Mouse (Mus musculus): Measurements from ENCODE around the gene Unkl. TPM values are rescaled to one million over a fixed set of nuclear protein-coding genes. Genes with fewer than 3 reads are reported as not detected.
"Not testable (repeated sequence)": the region's sequence is repeated elsewhere in the genome, so short reads cannot be mapped to it uniquely, and the experiment has no call there.

The Unkl gene
- total and polyA plus RNA-seq, 3 experiments, result 6.6 to 7.5 (median 7.4) TPM

GRCm38 (mm10) chr17:25221821-25222503, 33.8 kb downstream of the Unkl start:
- DNase-seq, result peak in 1 of 2 experiments; percentile 41
- TF ChIP-seq EP300 (IDR thresholded peaks at IDR 0.05; ENCODE audit: insufficient read depth, low read depth, low read length) (no peak), CTCF (IDR thresholded peaks at IDR 0.05) (no peak), POLR2A (IDR thresholded peaks at IDR 0.05; ENCODE audit: insufficient read depth, low read depth, low read length) (no peak)
- 0 out of 2 replicates have a peak, but pooled peaks cover 4% of the 10 kb centered on the region for H3K4me1 ChIP-seq (ENCODE audit: control insufficient read depth, insufficient read depth, low read length)
- WGBS, result 13% methylated on average over 18 of the region's 30 CpGs
- no peaks in the 10 kb centered on the region; the same call in 1 of the 2 replicates for H3K79me2 ChIP-seq (replicated peaks; ENCODE audit: control insufficient read depth, insufficient read depth, low read length)
- peak overlapping the region; percentile 28 for H3K9ac ChIP-seq (ENCODE audit: low read depth, low read length)
- H3K4me3 ChIP-seq, result peak overlapping the region; percentile 26; the same call in 1 of the 2 replicates
- no peaks in the 10 kb centered on the region for H3K36me3 ChIP-seq (ENCODE audit: control insufficient read depth, insufficient read depth, low read length)
- no peaks in the 10 kb centered on the region for H3K27me3 ChIP-seq (ENCODE audit: control insufficient read depth, insufficient read depth, low read length)
- no peak overlapping the region for H3K27ac ChIP-seq
- intact Hi-C loops (cut with DNase I), result no loop called here

- DNase-seq; H3K79me2 ChIP-seq (replicated peaks; ENCODE audit: control insufficient read depth, insufficient read depth, low read length); H3K4me1 ChIP-seq (ENCODE audit: control insufficient read depth, insufficient read depth, low read length); H3K4me3 ChIP-seq; H3K27me3 ChIP-seq (ENCODE audit: control insufficient read depth, insufficient read depth, low read length); intact Hi-C loops (cut with DNase I); H3K9ac ChIP-seq (ENCODE audit: low read depth, low read length); H3K27ac ChIP-seq; H3K36me3 ChIP-seq (ENCODE audit: control insufficient read depth, insufficient read depth, low read length): not testable (repeated sequence)
- 44% methylated on average over 11 of the region's 28 CpGs for WGBS
Observed at GRCm38 (mm10) chr17:25222504-25222940, 34.3 kb downstream of the Unkl start.

- 75% methylated on average over 6 of the region's 6 CpGs for whole genome bisulfite sequencing
Observed at GRCm38 (mm10) chr17:25222951-25223601, 34.9 kb downstream of the Unkl start.

GRCm38 (mm10) chr17:25224586-25225222, 36.5 kb downstream of the Unkl start:
- no peaks in the 10 kb centered on the region for H3K27me3 ChIP-seq (ENCODE audit: control insufficient read depth, insufficient read depth, low read length)
- WGBS, result 84% methylated on average over 7 of the region's 7 CpGs
- no peak for DNase-seq
- H3K27ac ChIP-seq, result no peak overlapping the region
- TF ChIP-seq POLR2A (IDR thresholded peaks at IDR 0.05; ENCODE audit: insufficient read depth, low read depth, low read length) (no peak), EP300 (IDR thresholded peaks at IDR 0.05; ENCODE audit: insufficient read depth, low read depth, low read length) (no peak), CTCF (IDR thresholded peaks at IDR 0.05) (no peak)
- H3K4me3 ChIP-seq, result no peak overlapping the region
- intact Hi-C loops (cut with DNase I), result no loop called here
- H3K4me1 ChIP-seq (ENCODE audit: control insufficient read depth, insufficient read depth, low read length), result 0 out of 2 replicates have a peak, but pooled peaks cover 4% of the 10 kb centered on the region
- H3K9ac ChIP-seq (ENCODE audit: low read depth, low read length), result no peak overlapping the region
- H3K36me3 ChIP-seq (ENCODE audit: control insufficient read depth, insufficient read depth, low read length), result no peaks in the 10 kb centered on the region
- H3K79me2 ChIP-seq (replicated peaks; ENCODE audit: control insufficient read depth, insufficient read depth, low read length), result no peaks in the 10 kb centered on the region

More at GRCm38 (mm10) chr17:25222951-25223601, 34.9 kb downstream of the Unkl start:
- no peaks in the 10 kb centered on the region for H3K27me3 ChIP-seq (ENCODE audit: control insufficient read depth, insufficient read depth, low read length)
- H3K36me3 ChIP-seq (ENCODE audit: control insufficient read depth, insufficient read depth, low read length), result no peaks in the 10 kb centered on the region
- intact Hi-C loops (cut with DNase I), result no loop called here
- H3K79me2 ChIP-seq (replicated peaks; ENCODE audit: control insufficient read depth, insufficient read depth, low read length), result no peaks in the 10 kb centered on the region
- H3K27ac ChIP-seq, result no peak overlapping the region
- H3K4me1 ChIP-seq (ENCODE audit: control insufficient read depth, insufficient read depth, low read length), result 0 out of 2 replicates have a peak, but pooled peaks cover 4% of the 10 kb centered on the region
- no peak for TF ChIP-seq CTCF (IDR thresholded peaks at IDR 0.05)
- TF ChIP-seq EP300 (IDR thresholded peaks at IDR 0.05; ENCODE audit: insufficient read depth, low read depth, low read length), result no peak
- no peak for TF ChIP-seq POLR2A (IDR thresholded peaks at IDR 0.05; ENCODE audit: insufficient read depth, low read depth, low read length)
- no peak for DNase-seq
- H3K4me3 ChIP-seq, result no peak overlapping the region
- no peak overlapping the region for H3K9ac ChIP-seq (ENCODE audit: low read depth, low read length)

- TF ChIP-seq POLR2A (IDR thresholded peaks at IDR 0.05; ENCODE audit: insufficient read depth, low read depth, low read length) (no peak), EP300 (IDR thresholded peaks at IDR 0.05; ENCODE audit: insufficient read depth, low read depth, low read length) (no peak), CTCF (IDR thresholded peaks at IDR 0.05) (no peak)
- no peaks in the 10 kb centered on the region for H3K79me2 ChIP-seq (replicated peaks; ENCODE audit: control insufficient read depth, insufficient read depth, low read length)
- DNase-seq, result no peak
- no peak overlapping the region for H3K9ac ChIP-seq (ENCODE audit: low read depth, low read length)
- no peaks in the 10 kb centered on the region for H3K27me3 ChIP-seq (ENCODE audit: control insufficient read depth, insufficient read depth, low read length)
- H3K36me3 ChIP-seq (ENCODE audit: control insufficient read depth, insufficient read depth, low read length), result no peaks in the 10 kb centered on the region
- 0 out of 2 replicates have a peak, but pooled peaks cover 4% of the 10 kb centered on the region for H3K4me1 ChIP-seq (ENCODE audit: control insufficient read depth, insufficient read depth, low read length)
- H3K27ac ChIP-seq, result no peak overlapping the region
- H3K4me3 ChIP-seq, result no peak overlapping the region
- intact Hi-C loops (cut with DNase I), result no loop called here
- 88% methylated on average over 4 of the region's 4 CpGs for WGBS
Observed at GRCm38 (mm10) chr17:25225659-25226058, 37.5 kb downstream of the Unkl start.

- H3K79me2 ChIP-seq (replicated peaks; ENCODE audit: control insufficient read depth, insufficient read depth, low read length), result no peaks in the 10 kb centered on the region
- H3K4me1 ChIP-seq (ENCODE audit: control insufficient read depth, insufficient read depth, low read length), result no peaks in the 10 kb centered on the region
- H3K9ac ChIP-seq (ENCODE audit: low read depth, low read length), result no peak overlapping the region
- 90% methylated on average over 5 of the region's 5 CpGs for WGBS
- H3K27ac ChIP-seq, result no peak overlapping the region
- no peak overlapping the region for H3K4me3 ChIP-seq
- DNase-seq, result no peak
- no peaks in the 10 kb centered on the region for H3K36me3 ChIP-seq (ENCODE audit: control insufficient read depth, insufficient read depth, low read length)
- no peak for TF ChIP-seq CTCF (IDR thresholded peaks at IDR 0.05)
- no peak for TF ChIP-seq POLR2A (IDR thresholded peaks at IDR 0.05; ENCODE audit: insufficient read depth, low read depth, low read length)
- TF ChIP-seq EP300 (IDR thresholded peaks at IDR 0.05; ENCODE audit: insufficient read depth, low read depth, low read length), result no peak
- intact Hi-C loops (cut with DNase I), result no loop called here
- H3K27me3 ChIP-seq (ENCODE audit: control insufficient read depth, insufficient read depth, low read length), result no peaks in the 10 kb centered on the region
Observed at GRCm38 (mm10) chr17:25227991-25228390, 39.8 kb downstream of the Unkl start.

- H3K79me2 ChIP-seq (replicated peaks; ENCODE audit: control insufficient read depth, insufficient read depth, low read length); H3K36me3 ChIP-seq (ENCODE audit: control insufficient read depth, insufficient read depth, low read length); intact Hi-C loops (cut with DNase I); DNase-seq; H3K27ac ChIP-seq; H3K27me3 ChIP-seq (ENCODE audit: control insufficient read depth, insufficient read depth, low read length); H3K9ac ChIP-seq (ENCODE audit: low read depth, low read length); H3K4me1 ChIP-seq (ENCODE audit: control insufficient read depth, insufficient read depth, low read length); H3K4me3 ChIP-seq: not testable (repeated sequence)
- WGBS, result 74% methylated on average over 17 of the region's 17 CpGs
Observed at GRCm38 (mm10) chr17:25230014-25230655, 41.9 kb downstream of the Unkl start.

Data from heart, adult 2 months (tissue).